Mouse (Mus musculus): ENCODE results near the gene Zbtb16. TPM values are rescaled to one million over a fixed set of nuclear protein-coding genes. Genes with fewer than 3 reads are reported as not detected.

Zbtb16 gene
- 10 to 100 TPM; 35.2 to 79.6 (median 54.4) TPM for total RNA-seq (2022)

DNA sequence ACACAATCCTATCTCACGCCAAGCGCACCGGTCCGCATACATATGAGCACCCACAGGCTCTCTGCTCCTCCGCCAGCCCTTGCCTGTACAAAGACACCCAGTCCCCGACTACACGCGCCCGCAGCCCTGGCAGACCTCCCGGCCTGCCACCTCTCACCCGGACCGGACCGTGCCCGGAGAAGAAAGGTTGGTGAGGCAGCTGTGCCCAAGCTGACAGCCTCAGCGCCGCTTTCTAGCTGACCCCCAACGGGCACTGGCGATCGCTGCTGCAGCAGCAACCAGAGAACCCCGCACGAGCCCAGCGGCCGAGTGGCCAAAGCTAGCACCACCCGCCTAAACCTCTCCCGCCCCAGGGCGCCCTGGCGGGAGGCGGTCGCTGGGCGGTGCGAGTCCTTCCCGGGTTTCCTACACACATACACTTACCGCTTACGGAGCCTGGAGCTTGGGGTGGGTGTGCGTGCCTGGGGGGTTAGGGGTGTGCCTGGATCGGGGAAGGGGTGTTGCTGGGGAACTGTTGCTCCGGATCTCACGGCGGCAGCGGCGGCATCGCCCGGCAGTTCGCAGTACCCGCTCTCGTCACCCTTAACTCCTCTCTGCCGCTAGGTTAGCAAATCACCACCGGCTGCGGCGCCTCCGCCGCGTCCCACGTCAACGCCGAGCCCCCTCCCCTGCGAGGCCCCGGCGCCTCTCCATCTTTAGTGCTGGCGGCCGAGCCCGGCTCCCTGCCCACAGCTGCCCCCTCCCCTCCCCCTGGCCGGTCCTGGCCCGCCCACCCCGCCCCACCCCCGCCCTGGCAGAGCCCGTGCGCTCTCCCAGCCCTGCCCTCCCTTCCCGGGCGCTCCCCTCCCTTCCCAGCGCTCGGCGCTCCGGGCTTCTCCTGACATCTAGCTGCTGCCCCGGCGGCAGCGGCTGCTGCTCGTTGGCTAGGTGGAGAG, at the start of gene Zbtb16:
Gene Zbtb16 (minus strand): TSS at position 592 of the 935 bp plus-strand sequence.
- peak; percentile 80 for DNase-seq

- DNase-seq, result no peak
Observed at GRCm38 (mm10) chr9:48872896-48873295, 36.9 kb upstream of the Zbtb16 start.

DNA sequence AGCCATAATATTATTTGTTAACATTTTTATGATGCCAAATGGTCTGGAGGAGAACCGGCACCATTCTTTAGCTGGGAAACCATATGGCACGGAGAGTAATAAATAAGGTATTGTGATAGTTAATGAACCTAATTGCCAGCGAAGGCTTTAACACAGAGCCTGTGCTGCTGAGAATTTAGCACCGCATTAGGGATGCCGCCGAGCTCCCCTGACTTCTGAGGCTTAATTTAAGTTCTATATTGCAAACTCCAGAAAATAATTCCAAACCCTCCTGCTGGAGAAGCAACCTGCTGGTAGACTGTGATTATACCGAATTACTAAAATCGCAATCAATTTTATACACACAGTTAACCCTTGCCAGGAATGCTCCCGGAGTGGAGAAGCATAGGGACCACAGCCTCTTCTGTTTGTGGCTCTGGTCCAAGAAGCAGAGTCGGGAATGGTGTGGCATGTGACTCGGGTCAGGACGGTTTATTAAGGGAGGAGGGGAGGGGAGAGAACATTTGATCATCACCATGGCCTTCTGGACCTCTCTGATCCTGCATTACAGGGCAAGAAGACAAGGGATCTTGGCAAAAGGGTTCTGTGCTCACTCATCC, 30.6 kb upstream of the Zbtb16 start:
- no peak for DNase-seq

GRCm38 (mm10) chr9:48865235-48865634, 29.2 kb upstream of the Zbtb16 start:
- no peak for DNase-seq

DNA sequence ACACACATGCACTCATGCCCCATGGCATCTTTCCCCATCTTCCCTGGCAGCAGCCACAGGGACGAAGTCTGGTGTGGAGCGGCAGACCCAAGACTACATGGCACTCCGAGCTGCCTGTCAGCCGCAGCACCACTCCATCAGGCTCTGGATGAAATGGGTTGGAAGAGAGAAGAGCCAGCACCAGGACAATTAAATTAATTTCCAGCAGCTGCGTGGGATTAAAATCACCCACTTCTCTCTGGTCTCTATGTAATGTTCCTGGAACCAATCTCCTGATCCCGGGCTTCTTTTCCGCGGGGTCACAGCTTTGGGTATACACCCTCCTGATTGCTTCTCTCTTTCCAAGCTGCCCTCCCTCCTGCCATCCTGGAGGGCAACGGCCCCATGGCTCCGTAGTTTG, 25.5 kb upstream of the Zbtb16 start:
- no peak for DNase-seq

GRCm38 (mm10) chr9:48860526-48860845, 24.5 kb upstream of the Zbtb16 start:
- peak; percentile 62 for DNase-seq

- DNase-seq, result no peak
Observed at GRCm38 (mm10) chr9:48859828-48860525, 24.0 kb upstream of the Zbtb16 start.

GRCm38 (mm10) chr9:48857944-48858343, 21.9 kb upstream of the Zbtb16 start:
- DNase-seq, result no peak

DNA sequence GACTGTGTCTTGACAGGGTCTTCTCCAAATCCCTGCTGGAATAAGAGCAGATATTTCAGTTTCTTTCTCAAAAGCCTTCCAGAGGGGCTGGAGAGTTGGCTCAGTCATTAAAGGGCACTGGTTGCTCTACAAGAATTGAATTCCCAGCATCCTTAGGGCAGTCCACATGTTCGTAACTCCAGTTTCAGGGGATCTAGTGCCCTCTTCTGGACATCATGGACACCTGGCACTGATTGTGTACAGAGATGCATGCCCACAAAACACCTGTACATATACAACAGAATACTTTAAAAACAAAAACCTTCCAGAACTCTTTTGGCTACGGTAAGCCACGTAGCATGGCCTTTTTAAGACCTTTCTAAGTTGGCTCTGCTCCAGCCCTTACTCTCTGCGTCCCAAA, 20.2 kb upstream of the Zbtb16 start:
- DNase-seq, result no peak

DNA sequence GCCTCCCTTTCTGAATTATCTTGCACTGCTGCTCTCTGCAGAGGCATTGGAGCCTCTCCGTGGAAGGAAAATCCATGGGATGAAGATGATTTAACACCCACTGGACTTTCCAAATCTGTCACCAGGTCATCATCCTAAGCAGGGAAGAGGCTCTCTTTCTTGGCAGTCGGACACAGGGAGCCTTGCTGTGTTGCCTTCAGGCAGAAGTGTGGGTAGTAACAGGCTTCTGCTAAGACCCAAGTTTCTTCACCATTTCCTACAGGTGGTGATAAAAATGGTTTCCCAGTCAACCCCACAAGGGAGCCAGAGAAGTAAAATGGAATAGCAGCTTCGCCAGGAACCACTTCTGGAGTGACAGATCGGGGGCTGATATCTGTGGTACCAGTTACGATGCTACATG, 13.5 kb upstream of the Zbtb16 start:
- no peak for DNase-seq

DNA sequence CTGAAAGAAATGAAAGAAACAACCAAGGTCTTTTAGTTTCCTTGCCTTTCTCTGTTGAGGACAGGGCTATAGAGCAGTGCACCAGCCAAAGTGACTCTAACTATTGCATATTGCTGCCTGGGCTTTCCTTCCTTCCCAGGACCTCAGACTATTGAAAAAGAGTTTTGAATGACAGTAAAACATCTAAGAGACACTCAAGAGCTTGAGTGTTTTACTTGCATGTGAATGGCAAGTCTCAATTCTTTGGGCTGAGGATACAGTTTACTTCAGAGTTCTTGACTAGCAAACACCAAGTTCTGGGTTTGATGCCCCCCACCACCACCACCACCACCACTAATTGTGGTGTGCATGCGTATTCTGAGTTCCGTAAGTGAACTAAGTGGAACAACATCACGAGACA, 3.5 kb upstream of the Zbtb16 start:
- DNase-seq, result no peak

DNA sequence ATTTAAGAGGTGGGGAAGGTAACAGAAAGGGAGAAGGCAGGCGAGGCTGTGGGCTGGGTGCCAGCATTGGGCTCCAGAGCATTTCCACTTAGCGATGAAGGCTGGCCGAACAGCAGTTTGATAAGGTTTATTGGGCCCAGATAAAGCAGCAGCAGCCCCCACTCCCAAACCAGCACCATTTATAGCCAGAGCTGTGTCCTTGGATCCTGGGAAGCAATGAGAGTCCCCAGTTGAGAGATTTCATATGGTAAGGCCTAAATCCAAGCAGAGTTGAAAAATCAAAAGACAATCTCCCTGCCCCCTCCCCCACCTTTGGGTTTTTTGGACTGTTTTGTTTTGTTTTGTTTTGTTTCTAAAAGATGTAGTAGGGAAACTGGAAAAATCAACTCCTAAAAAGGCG, 2.3 kb upstream of the Zbtb16 start:
- DNase-seq, result no peak

GRCm38 (mm10) chr9:48837181-48837580, 1.2 kb upstream of the Zbtb16 start:
- no peak for DNase-seq

DNA sequence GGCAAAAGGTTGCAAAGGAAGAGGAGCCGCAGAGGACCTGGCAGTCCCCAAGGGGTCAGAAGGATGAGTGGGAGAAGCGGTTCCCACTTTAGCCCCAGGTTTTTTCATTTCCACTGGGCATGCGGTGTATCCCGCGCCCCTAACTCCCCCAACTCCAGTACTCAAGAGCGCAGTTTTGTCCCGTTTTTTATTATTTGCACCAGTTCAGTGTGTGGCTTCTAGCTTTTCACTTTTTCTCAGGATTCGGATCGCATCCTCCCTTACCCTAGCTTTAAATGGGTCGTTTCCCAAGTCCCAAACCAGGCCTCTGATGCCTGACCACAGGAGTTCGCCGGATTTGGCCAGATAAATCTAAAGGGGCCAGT, 526 bp upstream of the Zbtb16 start:
- DNase-seq, result no peak

DNA sequence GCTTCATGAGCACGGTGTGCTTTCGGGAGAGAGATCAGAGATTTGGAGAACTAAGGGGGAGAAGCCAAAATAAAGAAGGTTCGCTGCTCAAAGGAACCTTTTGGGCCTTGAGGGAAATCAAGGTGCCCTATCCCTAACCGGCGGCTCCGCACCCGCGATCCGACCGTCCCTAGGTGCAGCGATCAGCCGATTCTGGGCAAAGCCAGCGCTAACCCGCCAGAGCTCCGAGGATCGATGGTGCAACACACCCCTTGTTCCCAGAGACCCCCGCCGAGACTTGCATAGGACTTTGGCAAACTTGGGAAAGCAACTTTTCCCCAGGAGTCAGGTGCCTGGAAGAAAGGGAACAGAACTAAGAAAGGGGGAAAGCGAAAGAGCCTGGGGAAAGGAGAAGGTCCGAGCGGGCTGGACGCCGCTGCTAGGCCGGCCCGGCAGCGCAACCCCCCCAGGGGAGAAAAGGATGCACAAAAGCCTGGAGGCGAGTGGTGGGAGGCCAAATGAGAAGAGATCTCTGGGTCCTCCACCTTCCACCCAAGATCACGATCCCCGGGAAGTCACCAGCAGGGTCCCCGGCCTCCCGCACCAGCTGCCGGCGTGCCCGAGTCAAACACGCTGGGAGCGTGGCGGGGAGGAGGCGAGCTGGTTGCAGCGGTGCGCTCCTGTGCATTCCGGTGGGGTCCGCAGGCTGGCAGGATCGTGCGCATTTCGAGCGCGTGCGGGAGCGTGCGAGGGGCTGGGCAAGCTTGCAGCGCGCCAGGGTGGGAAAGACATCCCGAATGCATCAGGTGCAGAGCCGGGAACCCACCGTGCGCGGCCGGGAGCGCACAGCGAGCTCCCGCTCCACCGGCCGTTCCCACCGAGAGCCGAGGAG, 1.2 kb downstream of the Zbtb16 start:
- DNase-seq, result no peak

- DNase-seq, result no peak
Observed at GRCm38 (mm10) chr9:48834006-48834405, 2.0 kb downstream of the Zbtb16 start.

DNA sequence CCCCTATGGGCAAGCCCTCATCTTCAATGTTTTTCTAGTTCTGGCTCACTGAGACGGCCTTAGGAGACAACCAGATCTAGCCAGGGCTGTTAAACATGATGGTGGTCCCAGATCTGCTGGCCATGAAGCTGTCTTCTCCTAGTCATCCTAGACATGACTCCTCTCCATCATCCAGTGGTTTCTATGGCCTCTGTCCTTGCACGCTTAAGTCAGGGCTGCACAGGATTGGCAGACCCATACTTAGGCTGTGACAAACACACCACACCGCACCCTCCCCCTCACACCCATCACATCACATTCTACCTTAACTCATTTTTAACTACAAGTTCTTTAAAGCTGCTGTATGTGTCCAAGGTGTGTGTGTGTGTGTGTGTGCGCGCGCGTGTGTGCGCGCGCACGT, 2.5 kb downstream of the Zbtb16 start:
- DNase-seq, result no peak

DNA sequence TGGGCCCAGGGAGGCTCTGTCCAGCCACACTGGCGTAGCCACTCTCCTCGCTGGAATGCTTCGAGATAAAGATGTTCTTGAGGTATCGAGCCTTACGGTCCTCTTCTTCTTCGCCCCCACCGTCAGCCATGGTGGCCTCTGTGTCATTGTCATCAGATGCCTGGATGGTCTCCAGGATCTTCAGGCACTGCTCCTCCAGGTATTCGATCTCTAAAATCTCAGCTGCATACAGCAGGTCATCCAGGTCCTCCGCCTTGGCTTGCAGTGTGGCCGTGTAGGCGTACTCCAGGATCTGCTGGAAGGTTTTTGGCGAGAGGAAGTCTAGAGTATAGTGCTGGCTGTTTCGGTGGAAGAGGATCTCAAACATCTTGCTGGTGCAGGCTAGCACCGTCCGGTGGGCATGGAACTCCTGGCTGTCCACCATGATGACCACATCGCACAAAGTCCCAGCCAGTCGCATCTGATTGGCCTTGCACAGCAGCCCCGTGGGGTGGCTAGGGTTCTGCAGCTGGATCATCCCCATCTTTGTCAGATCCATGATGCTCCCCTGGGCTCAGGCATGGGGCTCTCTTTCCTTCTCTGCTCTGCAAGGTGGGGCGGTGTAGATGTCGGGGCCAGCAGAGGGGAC, 3.4 kb downstream of the Zbtb16 start:
- no peak for DNase-seq

- DNase-seq, result no peak
Observed at GRCm38 (mm10) chr9:48831560-48832460, 4.2 kb downstream of the Zbtb16 start.

GRCm38 (mm10) chr9:48828839-48829238, 7.2 kb downstream of the Zbtb16 start:
- DNase-seq, result no peak

DNA sequence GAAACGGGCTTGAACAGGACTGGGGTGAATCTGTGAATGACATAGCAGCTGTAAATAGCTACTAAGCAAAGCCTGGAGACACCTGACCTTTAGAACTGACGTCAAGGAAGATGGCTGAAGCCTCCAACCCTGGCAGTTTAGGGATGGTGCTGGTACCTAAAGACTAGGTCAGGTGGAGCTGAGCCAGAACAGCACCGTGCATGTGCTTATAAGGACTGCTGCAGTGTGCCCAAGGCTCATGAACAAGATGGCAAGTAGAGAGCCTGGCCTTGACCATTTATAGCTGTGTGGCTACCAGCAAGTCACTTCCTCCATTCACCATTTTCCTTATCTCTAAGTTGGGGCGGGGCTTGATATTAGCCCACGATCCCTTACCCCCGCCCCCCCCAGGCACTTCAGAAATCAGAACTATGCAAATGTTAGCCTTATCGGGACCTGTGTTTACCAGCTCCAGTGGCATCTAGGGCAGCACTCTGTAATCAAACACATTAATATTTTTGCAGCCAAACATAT, 9.6 kb downstream of the Zbtb16 start:
- DNase-seq, result no peak

Measured in adrenal gland, adult 8-10 months (tissue).